Mouse (Mus musculus) kidney, postnatal 0 days (tissue): ENCODE measurements around the gene Nrm. TPM values are rescaled to one million over a fixed set of nuclear protein-coding genes. Genes with fewer than 3 reads are reported as not detected.

Experiments used
- ATAC-seq: fragments of 200-750 bp; cut with Nextera tagmentation; replicated peaks from 2 replicates; pipeline ENCODE4 v1.8.0; 2017; ENCODE audit warnings: low read depth, moderate number of reproducible peaks, moderate TSS enrichment, moderate library complexity; ENCODE audit not compliant: low FRiP score
- DNase-seq: peaks from one replicate; pipeline ENCODE4 v3.0.0-alpha.2; 2016; ENCODE audit warnings: low spot score
- H3K27ac ChIP-seq: fragments of 300-500 bp; sonication (generic); 2 replicates; pipeline ENCODE4 v1.5.1; 2014; ENCODE audit warnings: mild to moderate bottlenecking
- H3K27me3 ChIP-seq: fragments of 300-500 bp; sonication (generic); 2 replicates; pipeline ENCODE4 v1.6.1; 2014; ENCODE audit warnings: low read length, mixed read lengths; ENCODE audit not compliant: insufficient read depth
- H3K36me3 ChIP-seq: fragments of 300-500 bp; sonication (generic); 2 replicates; pipeline ENCODE4 v1.6.1; 2014; ENCODE audit warnings: low read length, mixed read lengths; ENCODE audit not compliant: insufficient read depth
- H3K4me1 ChIP-seq: fragments of 300-500 bp; sonication (generic); replicated peaks from 2 replicates; pipeline ENCODE4 v1.6.1; 2014; ENCODE audit warnings: antibody characterized with exemption, low read length, mixed read lengths; ENCODE audit not compliant: insufficient read depth
- H3K4me2 ChIP-seq: fragments of 300-500 bp; sonication (generic); 2 replicates; pipeline ENCODE4 v1.6.1; 2014; ENCODE audit warnings: mild to moderate bottlenecking, low read length, moderate library complexity, mixed read lengths
- H3K4me3 ChIP-seq: fragments of 300-500 bp; sonication (generic); replicated peaks from 2 replicates; pipeline ENCODE4 v1.5.1; 2014; ENCODE audit warnings: low read depth, low read length
- H3K9ac ChIP-seq: fragments of 300-500 bp; sonication (generic); 2 replicates; pipeline ENCODE4 v1.6.1; 2014; ENCODE audit warnings: low read depth, low read length
- H3K9me3 ChIP-seq: fragments of 300-500 bp; sonication (generic); replicated peaks from 2 replicates; pipeline ENCODE4 v1.6.1; 2016; ENCODE audit warnings: low read length, inconsistent platforms, mixed read lengths
- CTCF ChIP-seq: IDR thresholded peaks from 2 replicates; pipeline ENCODE4 v1.5.1; 2016; ENCODE audit warnings: antibody characterized with exemption, low read depth, mild to moderate bottlenecking, moderate library complexity
- WGBS: fragments of 180-500 bp; shearing (Covaris S2); extraction: QIAGEN DNeasy Blood & Tissue Kit; methylation state at CpG from one replicate; pipeline ENCODE4 v1.1.7; 2014; 5-methylcytosine and 5-hydroxymethylcytosine counted together
- polyA plus RNA-seq: library from polyadenylated mRNA; unstranded; fragments of >200 nt; fragmentation: Nextera tagmentation; extraction: Ambion mirVana; gene quantifications from 2 replicates; pipeline ENCODE4 v1.2.1, GENCODE M21; 2015

Gene Nrm
- polyA plus RNA-seq, 1 experiment from 2014 or later = 36.9 TPM

- ATAC-seq = no peak
- Histone ChIP-seq H3K9me3 (no peaks in the 10 kb centered on the region), H3K4me1 (peaks cover 8% of the 10 kb centered on the region; the same call in 1 of the 2 replicates), H3K27me3 (no peaks in the 10 kb centered on the region), H3K9ac (no peak overlapping the region), H3K4me2 (no peak overlapping the region), H3K27ac (no peak overlapping the region), H3K36me3 (no peaks in the 10 kb centered on the region), H3K4me3 (no peak overlapping the region)
- WGBS = 44% methylated on average over 2 of the region's 2 CpGs
- no peak for DNase-seq
- no peak for TF ChIP-seq CTCF
Measured at GRCm38 (mm10) chr17:35859835-35860234, 1.3 kb upstream of the Nrm start.

- ATAC-seq (no peak), DNase-seq (no peak)
- H3K4me3 ChIP-seq = peak overlapping the region; percentile 69
- H3K36me3 ChIP-seq = no peaks in the 10 kb centered on the region
- no peaks in the 10 kb centered on the region for H3K27me3 ChIP-seq
- WGBS = 3% methylated on average over 12 of the region's 12 CpGs
- H3K4me1 ChIP-seq = peaks cover 11% of the 10 kb centered on the region; the same call in 1 of the 2 replicates
- peak overlapping the region; percentile 74 for H3K9ac ChIP-seq
- no peak for TF ChIP-seq CTCF
- H3K27ac ChIP-seq = peak overlapping the region; percentile 85
- peak overlapping the region; percentile 74 for H3K4me2 ChIP-seq
- H3K9me3 ChIP-seq = no peaks in the 10 kb centered on the region
Measured at GRCm38 (mm10) chr17:35860831-35861197, 304 bp upstream of the Nrm start.

GRCm38 (mm10) chr17:35864832-35865353 is 3.8 kb downstream of the Nrm start:
- DNase-seq = no peak

GRCm38 (mm10) chr17:35865481-35866280 is 4.6 kb downstream of the Nrm start, which contains the start of gene Ppp1r18:
Gene Ppp1r18 (plus strand): TSS chr17:35865593.
- H3K27ac ChIP-seq = peak within 1 kb of the TSS; percentile 96
- H3K27me3 ChIP-seq = no peaks in the 10 kb centered on the region
- no peaks in the 10 kb centered on the region for H3K9me3 ChIP-seq
- WGBS = under 1% methylated on average over 42 of the region's 48 CpGs
- H3K4me2 ChIP-seq = peak within 1 kb of the TSS; percentile 94
- ATAC-seq (peak; percentile 39), DNase-seq (peak; percentile 93)
- no peak for TF ChIP-seq CTCF
- H3K4me1 ChIP-seq = peaks cover 30% of the 10 kb centered on the region
- no peaks in the 10 kb centered on the region for H3K36me3 ChIP-seq
- H3K4me3 ChIP-seq = peak within 1 kb of the TSS; percentile 61
- H3K9ac ChIP-seq = peak within 1 kb of the TSS; percentile 78

More at GRCm38 (mm10) chr17:35864832-35865353, 3.8 kb downstream of the Nrm start:
- 23% methylated on average over 10 of the region's 10 CpGs for WGBS
- no peak for TF ChIP-seq CTCF
- H3K4me2 ChIP-seq = peak overlapping the region; percentile 94
- H3K27me3 ChIP-seq = no peaks in the 10 kb centered on the region
- H3K36me3 ChIP-seq = no peaks in the 10 kb centered on the region
- H3K4me1 ChIP-seq = peaks cover 28% of the 10 kb centered on the region
- H3K9ac ChIP-seq = peak overlapping the region; percentile 78; the same call in 1 of the 2 replicates
- H3K4me3 ChIP-seq = peak overlapping the region; percentile 61
- no peak for ATAC-seq
- no peaks in the 10 kb centered on the region for H3K9me3 ChIP-seq
- H3K27ac ChIP-seq = peak overlapping the region; percentile 96

GRCm38 (mm10) chr17:35866281-35866831 is 5.2 kb downstream of the Nrm start:
- no peaks in the 10 kb centered on the region for H3K9me3 ChIP-seq
- no peaks in the 10 kb centered on the region for H3K27me3 ChIP-seq
- peak overlapping the region; percentile 78 for H3K9ac ChIP-seq
- under 1% methylated on average over 38 of the region's 38 CpGs for WGBS
- peak overlapping the region; percentile 61 for H3K4me3 ChIP-seq
- DNase-seq = peak; percentile 67
- ATAC-seq = peak; percentile 25; the same call in 1 of the 2 replicates
- no peaks in the 10 kb centered on the region for H3K36me3 ChIP-seq
- no peak for TF ChIP-seq CTCF
- H3K27ac ChIP-seq = peak overlapping the region; percentile 96
- H3K4me2 ChIP-seq = peak overlapping the region; percentile 94
- peaks cover 28% of the 10 kb centered on the region for H3K4me1 ChIP-seq

- H3K4me3 ChIP-seq = peak overlapping the region; percentile 61
- peak; percentile 32; the same call in 1 of the 2 replicates for TF ChIP-seq CTCF
- no peak for ATAC-seq
- no peaks in the 10 kb centered on the region for H3K27me3 ChIP-seq
- peaks cover 28% of the 10 kb centered on the region for H3K4me1 ChIP-seq
- no peaks in the 10 kb centered on the region for H3K36me3 ChIP-seq
- no peaks in the 10 kb centered on the region for H3K9me3 ChIP-seq
- peak overlapping the region; percentile 96 for H3K27ac ChIP-seq
- H3K4me2 ChIP-seq = peak overlapping the region; percentile 94
- DNase-seq = peak; percentile 53
- peak overlapping the region; percentile 78 for H3K9ac ChIP-seq
- 6% methylated on average over 26 of the region's 26 CpGs for WGBS
Measured at GRCm38 (mm10) chr17:35866911-35867890, 6.1 kb downstream of the Nrm start.
